ENCODE assay signal across 28 mouse cellular contexts in genomic region chr11:51544413-51544812, GRCm38 (mm10). TPM values are rescaled to one million over a fixed set of nuclear protein-coding genes. Genes with fewer than 3 reads are reported as not detected.
DNase-seq lines count a peak whose midpoint lies in the region; ATAC-seq and TF ChIP-seq lines count a peak whose summit lies in the region.
"Had no signal": no experiment of that assay in that cellular context is flagged by ENCODE, and none has a peak within 500 bp of the region (broad histone marks: within the 10 kb centered on the region; RNA-seq: fewer than 3 reads in every experiment).

No protein-coding gene starts in this region.

- peak in 1 of 2 experiments; percentile 21; a peak in 1 of 4 replicates for TF ChIP-seq POLR2A in MEL (IDR thresholded peaks at IDR 0.05; ENCODE audit: control insufficient read depth in 1 of 2, insufficient read depth in 1 of 2, low read depth in 1 of 2, low read length in 2 of 2, poor library complexity in 1 of 2)

- peak; percentile 96 to 97 for TF ChIP-seq EP300 in MEL (IDR thresholded peaks at IDR 0.05; ENCODE audit: low read depth in 1 of 2, low read length in 2 of 2)
- TF ChIP-seq EP300 in liver, embryonic 14.5 days (IDR thresholded peaks at IDR 0.05; ENCODE audit: low read depth) = no peak

- no peaks in the 10 kb centered on the region for H3K9me3 ChIP-seq in heart, embryonic 12.5 days (replicated peaks)
- H3K9me3 ChIP-seq in MEL (replicated peaks; ENCODE audit: insufficient read depth, low read length) = no peaks in the 10 kb centered on the region
- H3K9me3 ChIP-seq in embryonic facial prominence, embryonic 11.5 days (replicated peaks; ENCODE audit: control insufficient read depth, low read length) = no peaks in the 10 kb centered on the region
- no peaks in the 10 kb centered on the region for H3K9me3 ChIP-seq in liver, embryonic 14.5 days (ENCODE audit: control insufficient read depth, low read length)
- no peaks in the 10 kb centered on the region for H3K9me3 ChIP-seq in hindbrain, postnatal 0 days (ENCODE audit: low read length)
- H3K9me3 ChIP-seq: embryonic facial prominence, embryonic 13.5 days; stomach, embryonic 15.5 days had no signal

- no peaks in the 10 kb centered on the region for H3K36me3 ChIP-seq in heart, embryonic 12.5 days
- peaks cover 0 to 27% of the 10 kb centered on the region in 2 experiments; a peak in 2 of 4 replicates for H3K36me3 ChIP-seq in MEL (ENCODE audit: control insufficient read depth in 1 of 2, insufficient read depth in 2 of 2, low read length in 2 of 2)
- no peaks in the 10 kb centered on the region for H3K36me3 ChIP-seq in embryonic facial prominence, embryonic 11.5 days (replicated peaks; ENCODE audit: control insufficient read depth, insufficient read depth, low read depth, low read length)
- no peaks in the 10 kb centered on the region for H3K36me3 ChIP-seq in liver, embryonic 14.5 days (replicated peaks; ENCODE audit: control insufficient read depth, insufficient read depth, low read depth)
- no peaks in the 10 kb centered on the region for H3K36me3 ChIP-seq in hindbrain, postnatal 0 days (ENCODE audit: insufficient read depth, low read length)
- H3K36me3 ChIP-seq: embryonic facial prominence, embryonic 13.5 days; stomach, embryonic 15.5 days had no signal

- no peak for TF ChIP-seq CTCF in MEL (IDR thresholded peaks at IDR 0.05 in 2 of 3, conservative IDR thresholded peaks at IDR 0.05 in 1 of 3; ENCODE audit: control insufficient read depth in 1 of 3, insufficient read depth in 1 of 3, low read depth in 2 of 3, low read length in 3 of 3, poor library complexity in 1 of 3, severe bottlenecking in 1 of 3)
- no peak for TF ChIP-seq CTCF in liver, embryonic 14.5 days (IDR thresholded peaks at IDR 0.05; ENCODE audit: low read depth)
- no peak for TF ChIP-seq CTCF in hindbrain, postnatal 0 days (IDR thresholded peaks at IDR 0.05; ENCODE audit: low read depth)

- no peaks in the 10 kb centered on the region for H3K79me2 ChIP-seq in MEL (ENCODE audit: control insufficient read depth, insufficient read depth, low read length, poor library complexity)

- DNase-seq in heart, adult 18-20 months = no peak
- peak; percentile 90 for DNase-seq in MEL (ENCODE audit: low read depth, low spot score)
- peak; percentile 0 for DNase-seq in embryonic facial prominence, embryonic 11.5 days (ENCODE audit: low spot score)
- peak in 1 of 3 experiments; percentile 12 for DNase-seq in liver, embryonic 14.5 days (ENCODE audit: low read depth in 3 of 3, low spot score in 3 of 3)
- DNase-seq in hindbrain, postnatal 0 days (ENCODE audit: low spot score) = no peak
- no peak for DNase-seq in gastrocnemius, adult 18-20 months (ENCODE audit: low spot score)
- DNase-seq in B cell, adult 2 months = no peak
- DNase-seq: adrenal gland, adult 2 months; adrenal gland, postnatal 36 days; cerebellum, adult 2 months; cerebellum, postnatal 25 days; forebrain, postnatal 0 days; gastrocnemius, postnatal 36 days; heart, postnatal 36 days; kidney, adult 11 months; kidney, postnatal 25 days; lung, adult 18-20 months; lung, postnatal 4 days; right cerebral cortex, postnatal 25 days had no signal

- H3K4me1 ChIP-seq in heart, embryonic 12.5 days (replicated peaks) = 0 out of 2 replicates have a peak, but pooled peaks cover 9% of the 10 kb centered on the region
- H3K4me1 ChIP-seq in MEL (ENCODE audit: control insufficient read depth in 1 of 2, insufficient read depth in 2 of 2, low read length in 2 of 2) = peaks cover 8 to 38% of the 10 kb centered on the region in 2 experiments
- H3K4me1 ChIP-seq in embryonic facial prominence, embryonic 11.5 days (ENCODE audit: control insufficient read depth, insufficient read depth, low read length) = peaks cover 8% of the 10 kb centered on the region
- H3K4me1 ChIP-seq in liver, embryonic 14.5 days (replicated peaks; ENCODE audit: control insufficient read depth in 2 of 2, insufficient read depth in 2 of 2, low read length in 1 of 2) = peaks cover 0 to 6% of the 10 kb centered on the region in 2 experiments; a peak in 2 of 4 replicates
- H3K4me1 ChIP-seq in hindbrain, postnatal 0 days (ENCODE audit: insufficient read depth, low read length) = no peaks in the 10 kb centered on the region

- no peak overlapping the region for H3K9ac ChIP-seq in heart, embryonic 12.5 days
- no peak overlapping the region for H3K9ac ChIP-seq in MEL (ENCODE audit: control insufficient read depth, low read depth, low read length, poor library complexity, severe bottlenecking)
- H3K9ac ChIP-seq in embryonic facial prominence, embryonic 11.5 days (replicated peaks; ENCODE audit: low read length) = no peak overlapping the region
- no peak overlapping the region for H3K9ac ChIP-seq in liver, embryonic 14.5 days (replicated peaks)
- no peak overlapping the region for H3K9ac ChIP-seq in hindbrain, postnatal 0 days (replicated peaks; ENCODE audit: low read length)
- H3K9ac ChIP-seq: embryonic facial prominence, embryonic 13.5 days; forebrain, postnatal 0 days; hindbrain, embryonic 14.5 days; stomach, embryonic 15.5 days had no signal

- no peak overlapping the region for H3K4me2 ChIP-seq in heart, embryonic 12.5 days
- no peak overlapping the region for H3K4me2 ChIP-seq in embryonic facial prominence, embryonic 11.5 days (ENCODE audit: low read depth, low read length)
- no peak overlapping the region for H3K4me2 ChIP-seq in liver, embryonic 14.5 days (ENCODE audit: low read depth)
- no peak overlapping the region for H3K4me2 ChIP-seq in hindbrain, postnatal 0 days (ENCODE audit: low read depth, low read length)
- H3K4me2 ChIP-seq: embryonic facial prominence, embryonic 13.5 days; hindbrain, embryonic 14.5 days; midbrain, embryonic 11.5 days; stomach, embryonic 15.5 days had no signal

- no peaks in the 10 kb centered on the region for H3K27me3 ChIP-seq in heart, embryonic 12.5 days (replicated peaks)
- H3K27me3 ChIP-seq in MEL (ENCODE audit: control insufficient read depth in 1 of 2, insufficient read depth in 2 of 2, low read length in 2 of 2) = no peaks in the 10 kb centered on the region
- no peaks in the 10 kb centered on the region for H3K27me3 ChIP-seq in embryonic facial prominence, embryonic 11.5 days (ENCODE audit: control insufficient read depth, insufficient read depth, low read length)
- H3K27me3 ChIP-seq in liver, embryonic 14.5 days (ENCODE audit: control insufficient read depth, insufficient read depth, low read length) = no peaks in the 10 kb centered on the region
- no peaks in the 10 kb centered on the region for H3K27me3 ChIP-seq in hindbrain, postnatal 0 days (ENCODE audit: insufficient read depth, low read length)
- H3K27me3 ChIP-seq: embryonic facial prominence, embryonic 13.5 days; stomach, embryonic 15.5 days had no signal

- H3K27ac ChIP-seq in heart, embryonic 12.5 days (ENCODE audit: poor library complexity, severe bottlenecking) = no peak overlapping the region
- H3K27ac ChIP-seq in MEL (ENCODE audit: control insufficient read depth, low read depth, low read length) = peak overlapping the region; percentile 66
- 0 out of 2 replicates have a peak overlapping the region, but pooled peaks have one; percentile 41 for H3K27ac ChIP-seq in embryonic facial prominence, embryonic 11.5 days (replicated peaks; ENCODE audit: low read depth, low read length)
- no peak overlapping the region for H3K27ac ChIP-seq in liver, embryonic 14.5 days
- no peak overlapping the region for H3K27ac ChIP-seq in hindbrain, postnatal 0 days
- H3K27ac ChIP-seq: hindbrain, embryonic 14.5 days; left cerebral cortex, adult 2 months; stomach, embryonic 15.5 days had no signal

- TF ChIP-seq RAD21 in MEL (IDR thresholded peaks at IDR 0.05; ENCODE audit: low read depth, low read length) = no peak

- peak; percentile 34; the same call in 1 of the 2 replicates for ATAC-seq in heart, embryonic 12.5 days (ENCODE audit: insufficient number of reproducible peaks, low FRiP score)
- ATAC-seq in embryonic facial prominence, embryonic 11.5 days (replicated peaks; ENCODE audit: insufficient number of reproducible peaks, low FRiP score, low TSS enrichment, low read depth) = no peak
- 0 out of 2 replicates have a peak, but pooled peaks have one; percentile 17 for ATAC-seq in liver, embryonic 14.5 days (ENCODE audit: insufficient read depth)
- no peak for ATAC-seq in hindbrain, postnatal 0 days
- ATAC-seq: forebrain, postnatal 0 days; inflammation-experienced regulatory T-cells, adult 6 months; lung, postnatal 0 days; midbrain, embryonic 16.5 days had no signal

- 28% methylated on average over 2 of the region's 2 CpGs for WGBS in heart, embryonic 12.5 days
- WGBS in embryonic facial prominence, embryonic 11.5 days = 48% methylated on average over 2 of the region's 2 CpGs
- 8% methylated on average over 2 of the region's 2 CpGs for WGBS in liver, embryonic 14.5 days (ENCODE audit: insufficient replicate concordance)
- 73% methylated on average over 2 of the region's 2 CpGs for WGBS in hindbrain, postnatal 0 days

- no peak overlapping the region for H3K4me3 ChIP-seq in heart, embryonic 12.5 days
- H3K4me3 ChIP-seq in MEL (ENCODE audit: control insufficient read depth in 1 of 2, insufficient read depth in 1 of 2, low read depth in 2 of 2, low read length in 2 of 2) = no peak overlapping the region
- H3K4me3 ChIP-seq in embryonic facial prominence, embryonic 11.5 days (ENCODE audit: low read depth, low read length) = no peak overlapping the region
- no peak overlapping the region for H3K4me3 ChIP-seq in liver, embryonic 14.5 days (ENCODE audit: insufficient read depth in 1 of 2, low read depth in 2 of 2, low read length in 2 of 2)
- H3K4me3 ChIP-seq in hindbrain, postnatal 0 days (ENCODE audit: low read length) = no peak overlapping the region
- H3K4me3 ChIP-seq: embryonic facial prominence, embryonic 13.5 days; left cerebral cortex, adult 2 months; stomach, embryonic 15.5 days had no signal

TF ChIP-seq in MEL, 35 proteins besides CTCF, POLR2A, EP300 and RAD21 (continues in another document):
- TF ChIP-seq JUND (IDR thresholded peaks at IDR 0.05; ENCODE audit: low read depth, low read length) (0 out of 2 replicates have a peak, but pooled peaks have one; percentile 24), MAFK (IDR thresholded peaks at IDR 0.05; ENCODE audit: borderline replicate concordance, low read depth, low read length) (peak; percentile 17; the same call in 1 of the 2 replicates), GATA1 (IDR thresholded peaks at IDR 0.05; ENCODE audit: low read depth, low read length) (peak; percentile 98)

RNA-seq across cellular contexts. Expression of gene Phykpl, which starts 40.1 kb away (rescaled TPM):
- 15.1 and 16.9 TPM in 2 replicates for polyA plus RNA-seq in heart, embryonic 12.5 days (2016; fragmentation: Nextera tagmentation; extraction: Ambion mirVana)
- total RNA-seq in heart, adult 18-20 months (2021) = 1 to 10 TPM; 7.8 to 8.5 TPM
- 17.2 and 22.7 TPM in 2 replicates for total RNA-seq in MEL (2012; rRNA removed)
- 10 to 100 TPM in 1 of 2 experiments, not detected in 1; 23.0 TPM for polyA plus RNA-seq in MEL (2012; ENCODE audit: insufficient read depth in 1 of 2, insufficient read length in 2 of 2, low read depth in 1 of 2, low replicate concordance in 2 of 2, missing spikeins in 1 of 2)
- 8.7 and 10.2 TPM in 2 replicates for polyA plus RNA-seq in embryonic facial prominence, embryonic 11.5 days (2014; fragmentation: Nextera tagmentation; extraction: Ambion mirVana)
- polyA plus RNA-seq in liver, embryonic 14.5 days (2012; rRNA removed) = 7.3 and 10.1 TPM in 2 replicates
- polyA plus RNA-seq in liver, embryonic 14.5 days (2014; fragmentation: Nextera tagmentation; extraction: Ambion mirVana) = 10.7 TPM in 2 replicates
- 3.8 and 5.3 TPM in 2 replicates for total RNA-seq in hindbrain, postnatal 0 days (2014; rRNA removed)
- polyA plus RNA-seq in hindbrain, postnatal 0 days (2015; fragmentation: Nextera tagmentation; extraction: Ambion mirVana) = 7.9 and 8.6 TPM in 2 replicates
- 10 to 100 TPM; 10.9 to 11.9 TPM for total RNA-seq in gastrocnemius, adult 18-20 months (2021)

Comparison
In these comparisons a context has a peak if more than half of its experiments do, and no peak if none do; other contexts are left out.
1. ATAC-seq: peak in heart, embryonic 12.5 days (single experiment) and liver, embryonic 14.5 days (single experiment); none in embryonic facial prominence, embryonic 11.5 days (single experiment) and hindbrain, postnatal 0 days (single experiment).
2. H3K27ac ChIP-seq: peak in MEL (single experiment) and embryonic facial prominence, embryonic 11.5 days (single experiment); none in heart, embryonic 12.5 days (single experiment), liver, embryonic 14.5 days (single experiment) and hindbrain, postnatal 0 days (single experiment).
3. DNase-seq: peak in MEL (single experiment) and embryonic facial prominence, embryonic 11.5 days (single experiment); none in heart, adult 18-20 months (0 of 2), hindbrain, postnatal 0 days (single experiment), gastrocnemius, adult 18-20 months (single experiment) and B cell, adult 2 months (0 of 2).